Mouse (Mus musculus): ENCODE measurements around the gene Eri3. TPM values are rescaled to one million over a fixed set of nuclear protein-coding genes. Genes with fewer than 3 reads are reported as not detected.

Gene Eri3
- total RNA-seq, 2 experiments from 2014 or later, result 9.4 to 20.4 TPM

GRCm38 (mm10) chr4:117654016-117654702 is 104.0 kb downstream of the Eri3 start:
- ATAC-seq (replicated peaks; ENCODE audit: low FRiP score, poor library complexity, severe bottlenecking), result no peak

- ATAC-seq (replicated peaks; ENCODE audit: low FRiP score, poor library complexity, severe bottlenecking), result no peak
These were observed 104.7 kb downstream of the Eri3 start for GRCm38 (mm10) chr4:117654703-117655499.

- ATAC-seq (replicated peaks; ENCODE audit: low FRiP score, poor library complexity, severe bottlenecking), result no peak
These were observed 105.3 kb downstream of the Eri3 start for GRCm38 (mm10) chr4:117655500-117655863.

GRCm38 (mm10) chr4:117656961-117657360 is 106.8 kb downstream of the Eri3 start:
- no peak for ATAC-seq (replicated peaks; ENCODE audit: low FRiP score, poor library complexity, severe bottlenecking)

- ATAC-seq (replicated peaks; ENCODE audit: low FRiP score, poor library complexity, severe bottlenecking), result no peak
These were observed 107.5 kb downstream of the Eri3 start for GRCm38 (mm10) chr4:117657646-117658045.

GRCm38 (mm10) chr4:117658582-117659444 is 108.6 kb downstream of the Eri3 start:
- ATAC-seq (replicated peaks; ENCODE audit: low FRiP score, poor library complexity, severe bottlenecking), result 0 out of 2 replicates have a peak, but pooled peaks have one; percentile 33

GRCm38 (mm10) chr4:117660001-117660400 is 109.8 kb downstream of the Eri3 start:
- no peak for ATAC-seq (replicated peaks; ENCODE audit: low FRiP score, poor library complexity, severe bottlenecking)

GRCm38 (mm10) chr4:117664411-117665137 is 114.4 kb downstream of the Eri3 start:
- ATAC-seq (replicated peaks; ENCODE audit: low FRiP score, poor library complexity, severe bottlenecking), result no peak

- no peak for ATAC-seq (replicated peaks; ENCODE audit: low FRiP score, poor library complexity, severe bottlenecking)
These were observed 115.4 kb downstream of the Eri3 start for GRCm38 (mm10) chr4:117665531-117665930.

GRCm38 (mm10) chr4:117666054-117666453 is 115.9 kb downstream of the Eri3 start:
- no peak for ATAC-seq (replicated peaks; ENCODE audit: low FRiP score, poor library complexity, severe bottlenecking)

- no peak for ATAC-seq (replicated peaks; ENCODE audit: low FRiP score, poor library complexity, severe bottlenecking)
These were observed 119.7 kb downstream of the Eri3 start for GRCm38 (mm10) chr4:117669874-117670273.

- ATAC-seq (replicated peaks; ENCODE audit: low FRiP score, poor library complexity, severe bottlenecking), result no peak
These were observed 121.9 kb downstream of the Eri3 start for GRCm38 (mm10) chr4:117672042-117672441.

GRCm38 (mm10) chr4:117673901-117674300 is 123.7 kb downstream of the Eri3 start:
- no peak for ATAC-seq (replicated peaks; ENCODE audit: low FRiP score, poor library complexity, severe bottlenecking)

GRCm38 (mm10) chr4:117676903-117677302 is 126.7 kb downstream of the Eri3 start:
- ATAC-seq (replicated peaks; ENCODE audit: low FRiP score, poor library complexity, severe bottlenecking), result peak; percentile 54; the same call in 1 of the 2 replicates

- ATAC-seq (replicated peaks; ENCODE audit: low FRiP score, poor library complexity, severe bottlenecking), result no peak
These were observed 130.8 kb downstream of the Eri3 start for GRCm38 (mm10) chr4:117680963-117681362.

GRCm38 (mm10) chr4:117681931-117682461 is 131.8 kb downstream of the Eri3 start, which contains the start of gene Dmap1:
Gene Dmap1, minus strand, starts transcription at chr4:117682273.
- peak; percentile 92 for ATAC-seq (replicated peaks; ENCODE audit: low FRiP score, poor library complexity, severe bottlenecking)

GRCm38 (mm10) chr4:117682463-117682862 is 132.3 kb downstream of the Eri3 start:
- ATAC-seq (replicated peaks; ENCODE audit: low FRiP score, poor library complexity, severe bottlenecking), result no peak

- ATAC-seq (replicated peaks; ENCODE audit: low FRiP score, poor library complexity, severe bottlenecking), result no peak
These were observed 133.0 kb downstream of the Eri3 start for GRCm38 (mm10) chr4:117683048-117683768.

GRCm38 (mm10) chr4:117686354-117686753 is 136.2 kb downstream of the Eri3 start:
- no peak for ATAC-seq (replicated peaks; ENCODE audit: low FRiP score, poor library complexity, severe bottlenecking)
